Mouse (Mus musculus): ENCODE data around the gene Ackr3. TPM values are rescaled to one million over a fixed set of nuclear protein-coding genes. Genes with fewer than 3 reads are reported as not detected.

Ackr3 gene
- polyA plus RNA-seq, 2 experiments: 1.9 to 3.3 TPM

DNA sequence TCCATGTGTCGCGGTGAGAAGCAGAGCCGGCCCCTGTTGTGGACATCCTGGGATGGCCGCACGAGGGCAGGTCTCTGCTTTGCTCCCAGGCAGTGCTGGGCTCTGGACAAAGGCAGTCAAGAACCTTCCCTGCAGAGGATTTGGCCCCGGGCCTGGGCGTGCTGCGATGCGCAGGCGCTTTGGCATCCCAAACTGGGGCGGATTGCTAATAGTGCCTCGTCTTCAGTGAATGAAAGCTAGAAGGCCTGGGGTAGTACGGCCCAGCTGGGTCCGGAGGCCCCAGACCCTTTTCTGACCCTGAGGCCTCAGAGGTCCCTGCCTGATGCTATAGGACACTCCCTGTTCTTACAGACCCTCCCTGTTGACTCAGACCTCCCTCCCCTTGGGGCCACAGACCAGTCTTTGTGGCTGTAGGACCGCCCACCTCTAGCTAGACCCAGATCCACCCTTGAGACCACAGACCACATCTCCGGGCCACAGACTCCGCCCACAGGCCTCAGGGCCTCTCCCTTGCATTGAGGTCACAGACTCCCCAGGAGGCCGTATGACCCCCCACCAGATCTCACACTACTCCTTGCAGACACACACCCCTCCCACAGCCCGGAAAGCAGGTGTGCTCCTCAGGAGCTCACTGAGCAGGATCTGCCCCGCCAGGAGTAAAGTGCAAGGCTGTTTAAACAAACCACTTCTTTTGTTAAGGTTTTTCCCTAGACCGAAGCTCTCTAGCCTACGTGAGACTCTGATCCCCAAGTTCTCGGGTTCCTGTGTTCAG is 1.4 kb upstream of the Ackr3 start:
- Histone ChIP-seq H3K27ac (no peak overlapping the region), H3K4me3 (ENCODE audit: insufficient read depth in 1 of 2, low read depth in 2 of 2, low read length in 2 of 2) (no peak overlapping the region), H3K4me2 (ENCODE audit: low read depth) (no peak overlapping the region), H3K36me3 (replicated peaks; ENCODE audit: control insufficient read depth, insufficient read depth, low read depth) (no peaks in the 10 kb centered on the region), H3K27me3 (ENCODE audit: control insufficient read depth, insufficient read depth, low read length) (peaks cover 53% of the 10 kb centered on the region), H3K9me3 (ENCODE audit: control insufficient read depth, low read length) (no peaks in the 10 kb centered on the region), H3K4me1 (replicated peaks; ENCODE audit: control insufficient read depth in 2 of 2, insufficient read depth in 2 of 2, low read length in 1 of 2) (no peaks in the 10 kb centered on the region), H3K9ac (replicated peaks) (no peak overlapping the region)
- ATAC-seq (ENCODE audit: insufficient read depth): no peak
- DNase-seq (ENCODE audit: low read depth in 3 of 3, low spot score in 3 of 3): peak in 1 of 3 experiments; percentile 9
- 13% methylated on average over 23 of the region's 23 CpGs for WGBS (ENCODE audit: insufficient replicate concordance)
- TF ChIP-seq EP300 (IDR thresholded peaks at IDR 0.05; ENCODE audit: low read depth) (no peak), CTCF (IDR thresholded peaks at IDR 0.05; ENCODE audit: low read depth) (no peak)

DNA sequence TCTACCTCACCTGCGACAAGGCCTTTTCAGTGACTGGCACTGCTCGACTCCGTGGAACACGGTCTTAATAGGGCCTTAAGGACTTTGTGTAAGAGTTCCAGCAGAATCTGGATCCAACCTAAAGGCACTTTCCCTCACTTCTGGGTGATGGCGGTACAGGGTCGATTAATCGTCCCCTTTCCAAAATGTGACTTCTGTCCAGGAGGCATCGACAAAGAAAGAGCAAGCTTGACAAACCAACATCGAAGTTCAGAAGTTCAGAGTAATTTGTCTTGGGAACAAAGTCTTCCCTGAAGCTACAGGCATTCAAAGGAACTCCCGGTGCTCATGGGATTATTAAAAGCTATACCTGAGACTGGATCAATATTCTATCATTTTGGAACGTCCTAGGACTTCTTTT is 439 bp upstream of the Ackr3 start:
- no peak for DNase-seq (ENCODE audit: low read depth in 3 of 3, low spot score in 3 of 3)
- H3K4me3 ChIP-seq (ENCODE audit: insufficient read depth in 1 of 2, low read depth in 2 of 2, low read length in 2 of 2): no peak overlapping the region

DNA sequence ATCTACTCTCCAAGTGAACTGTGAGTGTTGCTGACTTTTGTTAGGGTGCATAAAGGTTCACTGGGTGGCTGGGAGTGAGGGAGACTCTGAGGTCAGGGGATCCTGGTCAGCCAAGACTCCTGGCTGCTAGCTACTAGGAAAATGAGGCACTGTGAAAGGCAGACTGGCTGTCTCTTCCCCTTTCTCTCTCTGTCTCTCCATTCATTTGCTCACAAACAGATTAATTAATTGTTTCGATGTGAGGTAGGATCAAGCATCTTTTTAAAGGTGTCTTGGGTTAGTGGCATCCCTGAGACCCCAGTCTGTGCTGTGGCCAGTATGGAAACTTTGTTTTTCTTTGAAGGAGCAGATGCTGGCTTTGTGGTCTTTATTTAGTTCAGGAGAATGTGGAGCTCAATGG is 1.0 kb downstream of the Ackr3 start:
- 36% methylated on average over 1 of the region's 1 CpGs for whole genome bisulfite sequencing (ENCODE audit: insufficient replicate concordance)
- no peak overlapping the region for H3K4me2 ChIP-seq (ENCODE audit: low read depth)
- peak overlapping the region in 1 of 2 experiments; percentile 28; a peak in 2 of 4 replicates for H3K4me3 ChIP-seq (ENCODE audit: insufficient read depth in 1 of 2, low read depth in 2 of 2, low read length in 2 of 2)
- no peaks in the 10 kb centered on the region for H3K36me3 ChIP-seq (replicated peaks; ENCODE audit: control insufficient read depth, insufficient read depth, low read depth)
- H3K27ac ChIP-seq: no peak overlapping the region
- H3K9ac ChIP-seq (replicated peaks): peak overlapping the region; percentile 9; the same call in 1 of the 2 replicates
- ATAC-seq (ENCODE audit: insufficient read depth) (no peak), DNase-seq (ENCODE audit: low read depth in 3 of 3, low spot score in 3 of 3) (no peak)
- TF ChIP-seq EP300 (IDR thresholded peaks at IDR 0.05; ENCODE audit: low read depth): no peak
- no peak for TF ChIP-seq CTCF (IDR thresholded peaks at IDR 0.05; ENCODE audit: low read depth)
- no peaks in the 10 kb centered on the region for H3K9me3 ChIP-seq (ENCODE audit: control insufficient read depth, low read length)
- peaks cover 53% of the 10 kb centered on the region for H3K27me3 ChIP-seq (ENCODE audit: control insufficient read depth, insufficient read depth, low read length)
- H3K4me1 ChIP-seq (replicated peaks; ENCODE audit: control insufficient read depth in 2 of 2, insufficient read depth in 2 of 2, low read length in 1 of 2): no peaks in the 10 kb centered on the region

More for the DNA sequence above, 439 bp upstream of the Ackr3 start:
- Histone ChIP-seq H3K27ac (no peak overlapping the region), H3K27me3 (ENCODE audit: control insufficient read depth, insufficient read depth, low read length) (peaks cover 53% of the 10 kb centered on the region), H3K4me2 (ENCODE audit: low read depth) (no peak overlapping the region), H3K36me3 (replicated peaks; ENCODE audit: control insufficient read depth, insufficient read depth, low read depth) (no peaks in the 10 kb centered on the region), H3K4me1 (replicated peaks; ENCODE audit: control insufficient read depth in 2 of 2, insufficient read depth in 2 of 2, low read length in 1 of 2) (no peaks in the 10 kb centered on the region), H3K9ac (replicated peaks) (no peak overlapping the region), H3K9me3 (ENCODE audit: control insufficient read depth, low read length) (no peaks in the 10 kb centered on the region)
- ATAC-seq (ENCODE audit: insufficient read depth): no peak
- 11% methylated on average over 11 of the region's 11 CpGs for WGBS (ENCODE audit: insufficient replicate concordance)
- TF ChIP-seq CTCF (IDR thresholded peaks at IDR 0.05; ENCODE audit: low read depth) (no peak), EP300 (IDR thresholded peaks at IDR 0.05; ENCODE audit: low read depth) (no peak)

DNA sequence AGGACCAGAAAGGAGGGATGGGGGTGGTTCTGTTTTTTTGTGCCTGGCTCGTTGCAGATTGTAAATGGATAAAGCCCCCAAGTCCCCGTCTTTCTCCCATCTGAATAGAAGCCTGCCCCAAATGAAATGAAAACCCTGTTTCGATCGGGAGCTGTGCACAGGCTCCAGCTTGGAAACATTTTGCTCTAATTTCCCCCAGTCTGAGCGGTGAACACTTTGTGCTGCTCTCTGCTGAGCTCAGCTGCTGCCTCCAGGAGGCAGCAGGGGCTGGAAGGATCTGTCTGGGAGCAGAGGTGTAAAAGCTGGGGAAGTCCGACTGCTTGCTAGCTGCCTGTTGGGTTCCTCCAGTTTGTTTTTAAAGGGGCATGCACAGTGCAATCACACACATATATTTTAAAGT is 1.4 kb downstream of the Ackr3 start:
- no peak for DNase-seq (ENCODE audit: low read depth in 3 of 3, low spot score in 3 of 3)
- Histone ChIP-seq H3K4me3 (ENCODE audit: insufficient read depth in 1 of 2, low read depth in 2 of 2, low read length in 2 of 2) (peak overlapping the region in 1 of 2 experiments; percentile 28; a peak in 1 of 4 replicates), H3K27ac (no peak overlapping the region), H3K4me1 (replicated peaks; ENCODE audit: control insufficient read depth in 2 of 2, insufficient read depth in 2 of 2, low read length in 1 of 2) (no peaks in the 10 kb centered on the region), H3K9ac (replicated peaks) (no peak overlapping the region), H3K27me3 (ENCODE audit: control insufficient read depth, insufficient read depth, low read length) (peaks cover 53% of the 10 kb centered on the region), H3K36me3 (replicated peaks; ENCODE audit: control insufficient read depth, insufficient read depth, low read depth) (no peaks in the 10 kb centered on the region), H3K9me3 (ENCODE audit: control insufficient read depth, low read length) (no peaks in the 10 kb centered on the region), H3K4me2 (ENCODE audit: low read depth) (no peak overlapping the region)
- 14% methylated on average over 6 of the region's 6 CpGs for WGBS (ENCODE audit: insufficient replicate concordance)
- TF ChIP-seq EP300 (IDR thresholded peaks at IDR 0.05; ENCODE audit: low read depth): no peak
- peak; percentile 52 for TF ChIP-seq CTCF (IDR thresholded peaks at IDR 0.05; ENCODE audit: low read depth)
- ATAC-seq (ENCODE audit: insufficient read depth): no peak

- no peak overlapping the region for H3K9ac ChIP-seq (replicated peaks)
- H3K27me3 ChIP-seq (ENCODE audit: control insufficient read depth, insufficient read depth, low read length): peaks cover 48% of the 10 kb centered on the region
- H3K36me3 ChIP-seq (replicated peaks; ENCODE audit: control insufficient read depth, insufficient read depth, low read depth): no peaks in the 10 kb centered on the region
- H3K4me2 ChIP-seq (ENCODE audit: low read depth): no peak overlapping the region
- DNase-seq (ENCODE audit: low read depth in 3 of 3, low spot score in 3 of 3) (no peak), ATAC-seq (ENCODE audit: insufficient read depth) (no peak)
- H3K27ac ChIP-seq: no peak overlapping the region
- H3K4me3 ChIP-seq (ENCODE audit: insufficient read depth in 1 of 2, low read depth in 2 of 2, low read length in 2 of 2): no peak overlapping the region; a peak in 1 of 4 replicates
- WGBS (ENCODE audit: insufficient replicate concordance): 51% methylated on average over 3 of the region's 3 CpGs
- no peaks in the 10 kb centered on the region for H3K9me3 ChIP-seq (ENCODE audit: control insufficient read depth, low read length)
- H3K4me1 ChIP-seq (replicated peaks; ENCODE audit: control insufficient read depth in 2 of 2, insufficient read depth in 2 of 2, low read length in 1 of 2): no peaks in the 10 kb centered on the region
- TF ChIP-seq CTCF (IDR thresholded peaks at IDR 0.05; ENCODE audit: low read depth) (no peak), EP300 (IDR thresholded peaks at IDR 0.05; ENCODE audit: low read depth) (no peak)
These were observed 2.9 kb downstream of the Ackr3 start for GRCm38 (mm10) chr1:90206684-90207083.
